Comparison of ENCODE assay signal across 27 mouse cellular contexts in the genomic region with DNA sequence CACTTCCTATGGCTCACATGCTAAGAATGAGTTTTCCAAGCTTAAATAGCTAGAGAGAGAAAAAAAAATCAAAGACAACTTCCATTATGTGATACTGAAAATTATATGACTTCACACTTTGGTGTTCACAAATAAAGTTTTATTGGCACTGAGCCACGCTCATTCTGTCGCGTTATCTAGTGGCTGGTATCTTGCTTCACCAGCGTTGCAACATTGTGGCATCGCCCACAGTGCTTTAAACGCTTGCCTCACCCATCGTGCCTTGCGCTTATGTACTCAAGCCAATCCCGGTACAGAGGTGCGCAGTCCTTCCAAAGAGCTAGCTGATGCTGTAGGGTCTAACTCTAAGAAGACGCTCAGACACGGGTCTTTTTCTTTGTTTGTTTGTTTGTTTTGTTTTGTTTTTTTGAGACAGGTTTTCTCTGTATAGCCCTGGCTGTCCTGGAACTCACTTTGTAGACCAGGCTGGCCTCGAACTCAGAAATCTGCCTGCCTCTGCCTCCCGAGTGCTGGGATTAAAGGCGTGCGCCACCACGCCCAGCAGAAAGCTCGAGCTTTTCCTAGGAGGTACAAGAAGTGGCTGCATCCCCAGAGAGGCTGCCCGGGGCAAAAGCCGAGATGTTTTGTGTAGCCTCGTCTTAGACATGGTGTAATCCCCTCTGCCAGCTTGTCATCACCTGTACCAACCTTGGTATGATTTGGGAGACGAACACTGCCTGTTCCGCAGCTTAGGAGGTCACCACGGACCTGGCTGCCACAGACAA. TPM values are rescaled to one million over a fixed set of nuclear protein-coding genes. Genes with fewer than 3 reads are reported as not detected.
DNase-seq lines count a peak whose midpoint lies in the region; ATAC-seq and TF ChIP-seq lines count a peak whose summit lies in the region.
"Had no signal": no experiment of that assay in that cellular context is flagged by ENCODE, and none has a peak within 500 bp of the region (broad histone marks: within the 10 kb centered on the region; RNA-seq: fewer than 3 reads in every experiment).

No protein-coding gene starts in this region.

- no peaks in the 10 kb centered on the region for H3K9me3 ChIP-seq in liver, embryonic 11.5 days (ENCODE audit: control insufficient read depth, low read length)
- no peaks in the 10 kb centered on the region for H3K9me3 ChIP-seq in liver, postnatal 0 days (ENCODE audit: low read length)
- no peaks in the 10 kb centered on the region for H3K9me3 ChIP-seq in neural tube, embryonic 15.5 days (replicated peaks)
- H3K9me3 ChIP-seq in forebrain, embryonic 10.5 days, result no peaks in the 10 kb centered on the region
- H3K9me3 ChIP-seq: hindbrain, embryonic 10.5 days; kidney, embryonic 15.5 days; limb, embryonic 12.5 days; lung, embryonic 15.5 days; midbrain, embryonic 10.5 days had no signal

- H3K9ac ChIP-seq in liver, embryonic 11.5 days (ENCODE audit: low read depth, low read length), result no peak overlapping the region
- H3K9ac ChIP-seq in liver, postnatal 0 days (replicated peaks), result no peak overlapping the region
- no peak overlapping the region for H3K9ac ChIP-seq in neural tube, embryonic 15.5 days (replicated peaks)
- H3K9ac ChIP-seq: kidney, embryonic 15.5 days; limb, embryonic 12.5 days; liver, embryonic 14.5 days; lung, embryonic 15.5 days had no signal

- WGBS in liver, embryonic 11.5 days, result 83% methylated on average over 24 of the region's 24 CpGs
- 68% methylated on average over 24 of the region's 24 CpGs for WGBS in liver, postnatal 0 days (ENCODE audit: insufficient replicate concordance)
- WGBS in neural tube, embryonic 15.5 days, result 92% methylated on average over 24 of the region's 24 CpGs
- WGBS in forebrain, embryonic 10.5 days, result 87% methylated on average over 24 of the region's 24 CpGs

- peak; percentile 11; the same call in 1 of the 2 replicates for TF ChIP-seq EP300 in liver, postnatal 0 days (IDR thresholded peaks at IDR 0.05; ENCODE audit: low read depth)

- H3K4me3 ChIP-seq in liver, embryonic 11.5 days (ENCODE audit: low read depth, low read length), result no peak overlapping the region
- no peak overlapping the region for H3K4me3 ChIP-seq in liver, postnatal 0 days (ENCODE audit: low read depth, low read length)
- H3K4me3 ChIP-seq in testis, adult 2 months (ENCODE audit: control insufficient read depth, low read depth, low read length), result no peak overlapping the region
- no peak overlapping the region for H3K4me3 ChIP-seq in neural tube, embryonic 15.5 days (replicated peaks)
- H3K4me3 ChIP-seq in forebrain, embryonic 10.5 days, result no peak overlapping the region
- H3K4me3 ChIP-seq: hindbrain, embryonic 10.5 days; kidney, embryonic 15.5 days; limb, embryonic 12.5 days; lung, embryonic 15.5 days; midbrain, embryonic 10.5 days had no signal

- no peak for TF ChIP-seq CTCF in liver, postnatal 0 days (IDR thresholded peaks at IDR 0.05; ENCODE audit: low read depth)
- no peak for TF ChIP-seq CTCF in testis, adult 2 months (IDR thresholded peaks at IDR 0.05; ENCODE audit: control insufficient read depth, insufficient read depth, insufficient replicate concordance, low read depth, low read length)

- no peaks in the 10 kb centered on the region for H3K27me3 ChIP-seq in liver, embryonic 11.5 days (replicated peaks; ENCODE audit: control insufficient read depth, insufficient read depth, low read length)
- H3K27me3 ChIP-seq in liver, postnatal 0 days (ENCODE audit: insufficient read depth, low read length), result no peaks in the 10 kb centered on the region
- no peaks in the 10 kb centered on the region for H3K27me3 ChIP-seq in testis, adult 2 months (ENCODE audit: control insufficient read depth, insufficient read depth, low read length)
- no peaks in the 10 kb centered on the region for H3K27me3 ChIP-seq in neural tube, embryonic 15.5 days (replicated peaks)
- H3K27me3 ChIP-seq in forebrain, embryonic 10.5 days (ENCODE audit: poor library complexity, severe bottlenecking), result no peaks in the 10 kb centered on the region
- H3K27me3 ChIP-seq: kidney, embryonic 15.5 days; limb, embryonic 12.5 days; lung, embryonic 15.5 days had no signal

- no peaks in the 10 kb centered on the region for H3K36me3 ChIP-seq in liver, embryonic 11.5 days (ENCODE audit: control insufficient read depth, insufficient read depth, low read length)
- H3K36me3 ChIP-seq in liver, postnatal 0 days (replicated peaks; ENCODE audit: insufficient read depth, low read length), result no peaks in the 10 kb centered on the region
- H3K36me3 ChIP-seq in testis, adult 2 months (ENCODE audit: control insufficient read depth, insufficient read depth, low read length), result no peaks in the 10 kb centered on the region
- no peaks in the 10 kb centered on the region for H3K36me3 ChIP-seq in neural tube, embryonic 15.5 days
- no peaks in the 10 kb centered on the region for H3K36me3 ChIP-seq in forebrain, embryonic 10.5 days (replicated peaks)
- H3K36me3 ChIP-seq: hindbrain, embryonic 10.5 days; kidney, embryonic 15.5 days; limb, embryonic 12.5 days; lung, embryonic 15.5 days; midbrain, embryonic 10.5 days had no signal

- H3K27ac ChIP-seq in liver, embryonic 11.5 days (ENCODE audit: low read depth, low read length), result no peak overlapping the region
- no peak overlapping the region for H3K27ac ChIP-seq in liver, postnatal 0 days (ENCODE audit: low read depth)
- H3K27ac ChIP-seq in testis, adult 2 months (ENCODE audit: control insufficient read depth, insufficient read depth, low read depth, low read length), result no peak overlapping the region
- H3K27ac ChIP-seq in neural tube, embryonic 15.5 days (replicated peaks), result no peak overlapping the region
- no peak overlapping the region for H3K27ac ChIP-seq in forebrain, embryonic 10.5 days
- H3K27ac ChIP-seq: hindbrain, embryonic 10.5 days; kidney, embryonic 15.5 days; limb, embryonic 12.5 days; liver, embryonic 14.5 days; lung, embryonic 15.5 days; midbrain, embryonic 10.5 days had no signal

- peak; percentile 30 for DNase-seq in liver
- DNase-seq in liver, embryonic 11.5 days (ENCODE audit: low spot score), result no peak
- peak; percentile 43 for DNase-seq in R1 (ENCODE audit: low read depth, low spot score)
- no peak for DNase-seq in liver, postnatal 0 days
- DNase-seq in heart, adult 11 months, result no peak
- DNase-seq in forebrain, embryonic 10.5 days (ENCODE audit: extremely low spot score, low spot score), result no peak
- DNase-seq: adrenal gland, postnatal 10 days; cerebellum, adult 11-12 months; cerebellum, postnatal 10 days; gastrocnemius, postnatal 25 days; heart, postnatal 14 days; kidney, adult 18-20 months; kidney, postnatal 25 days; right cerebral cortex, adult 18-20 months; spleen, adult 18-20 months; thymus, postnatal 14 days had no signal

- no peak overlapping the region for H3K4me2 ChIP-seq in liver, embryonic 11.5 days
- H3K4me2 ChIP-seq in liver, postnatal 0 days (ENCODE audit: low read depth, low read length), result no peak overlapping the region
- H3K4me2 ChIP-seq in neural tube, embryonic 15.5 days, result no peak overlapping the region
- H3K4me2 ChIP-seq: kidney, embryonic 15.5 days; limb, embryonic 12.5 days; lung, embryonic 15.5 days had no signal

- peak; percentile 47; the same call in 1 of the 2 replicates for TF ChIP-seq POLR2A in testis, adult 2 months (IDR thresholded peaks at IDR 0.05; ENCODE audit: control insufficient read depth, low read depth, low read length)

- H3K4me1 ChIP-seq in liver, embryonic 11.5 days (replicated peaks; ENCODE audit: control insufficient read depth, insufficient read depth, low read length), result peaks cover 7% of the 10 kb centered on the region
- H3K4me1 ChIP-seq in liver, postnatal 0 days (ENCODE audit: insufficient read depth), result peaks cover 3% of the 10 kb centered on the region; the same call in 1 of the 2 replicates
- peaks cover 8% of the 10 kb centered on the region for H3K4me1 ChIP-seq in testis, adult 2 months (ENCODE audit: control insufficient read depth, insufficient read depth, low read length)
- H3K4me1 ChIP-seq in neural tube, embryonic 15.5 days, result peaks cover 6% of the 10 kb centered on the region; the same call in 1 of the 2 replicates
- H3K4me1 ChIP-seq in forebrain, embryonic 10.5 days, result peaks cover 8% of the 10 kb centered on the region

- ATAC-seq in liver, embryonic 11.5 days (replicated peaks; ENCODE audit: low FRiP score), result no peak
- ATAC-seq in liver, postnatal 0 days, result peak; percentile 56
- no peak for ATAC-seq in neural tube, embryonic 15.5 days (ENCODE audit: low FRiP score)
- ATAC-seq: forebrain, embryonic 14.5 days; hindbrain, embryonic 16.5 days; midbrain, embryonic 16.5 days had no signal

RNA-seq across cellular contexts. Expression of gene Lgals7, which starts 7.4 kb away (rescaled TPM):
- polyA plus RNA-seq in liver, embryonic 11.5 days (2014; fragmentation: Nextera tagmentation; extraction: Ambion mirVana), result not detected in 2 replicates
- 0.14 and 0.34 TPM in 2 replicates for polyA plus RNA-seq in liver, postnatal 0 days (2015; fragmentation: Nextera tagmentation; extraction: Ambion mirVana)
- polyA plus RNA-seq in testis, adult 2 months (2012; rRNA removed), result 1.4 and 1.7 TPM in 2 replicates
- polyA plus RNA-seq in neural tube, embryonic 15.5 days (2015; fragmentation: Nextera tagmentation; extraction: Ambion mirVana), result 3.3 and 4.8 TPM in 2 replicates
- polyA plus RNA-seq in forebrain, embryonic 10.5 days (2016; fragmentation: Nextera tagmentation; extraction: Ambion mirVana), result 0.26 and 0.42 TPM in 2 replicates

RNA-seq across cellular contexts. Expression of gene Capn12, which starts 10.1 kb away (rescaled TPM):
- 0.21 and 0.37 TPM in 2 replicates for polyA plus RNA-seq in liver, embryonic 11.5 days (2014; fragmentation: Nextera tagmentation; extraction: Ambion mirVana)
- polyA plus RNA-seq in liver, postnatal 0 days (2015; fragmentation: Nextera tagmentation; extraction: Ambion mirVana), result 0.09 and 0.23 TPM in 2 replicates
- polyA plus RNA-seq in testis, adult 2 months (2012; rRNA removed), result 0.14 and 0.17 TPM in 2 replicates
- 0.35 and 0.60 TPM in 2 replicates for polyA plus RNA-seq in neural tube, embryonic 15.5 days (2015; fragmentation: Nextera tagmentation; extraction: Ambion mirVana)
- 0.21 and 0.43 TPM in 2 replicates for polyA plus RNA-seq in forebrain, embryonic 10.5 days (2016; fragmentation: Nextera tagmentation; extraction: Ambion mirVana)
- polyA plus RNA-seq: hindbrain, embryonic 10.5 days had no signal

RNA-seq across cellular contexts. Expression of gene Lgals4, which starts 37.4 kb away (rescaled TPM):
- 2.9 and 5.1 TPM in 2 replicates for polyA plus RNA-seq in liver, embryonic 11.5 days (2014; fragmentation: Nextera tagmentation; extraction: Ambion mirVana)
- polyA plus RNA-seq in liver, postnatal 0 days (2015; fragmentation: Nextera tagmentation; extraction: Ambion mirVana), result 19.5 and 21.3 TPM in 2 replicates
- 13.8 and 17.5 TPM in 2 replicates for polyA plus RNA-seq in testis, adult 2 months (2012; rRNA removed)
- 5.4 and 85.2 TPM in 2 replicates for polyA plus RNA-seq in neural tube, embryonic 15.5 days (2015; fragmentation: Nextera tagmentation; extraction: Ambion mirVana)
- polyA plus RNA-seq in forebrain, embryonic 10.5 days (2016; fragmentation: Nextera tagmentation; extraction: Ambion mirVana), result 2.9 and 3.1 TPM in 2 replicates

RNA-seq across cellular contexts. Expression of gene Ech1, which starts 46.1 kb away (rescaled TPM):
- 107 TPM in 2 replicates for polyA plus RNA-seq in liver, embryonic 11.5 days (2014; fragmentation: Nextera tagmentation; extraction: Ambion mirVana)
- 534 and 566 TPM in 2 replicates for polyA plus RNA-seq in liver, postnatal 0 days (2015; fragmentation: Nextera tagmentation; extraction: Ambion mirVana)
- 124 and 147 TPM in 2 replicates for polyA plus RNA-seq in testis, adult 2 months (2012; rRNA removed)
- polyA plus RNA-seq in neural tube, embryonic 15.5 days (2015; fragmentation: Nextera tagmentation; extraction: Ambion mirVana), result 91.4 and 114 TPM in 2 replicates
- polyA plus RNA-seq in forebrain, embryonic 10.5 days (2016; fragmentation: Nextera tagmentation; extraction: Ambion mirVana), result 68.5 and 72.0 TPM in 2 replicates

Comparison
In these comparisons a context has a peak if more than half of its experiments do, and no peak if none do; other contexts are left out.
1. DNase-seq: peak in liver (single experiment) and R1 (single experiment); none in liver, embryonic 11.5 days (single experiment), liver, postnatal 0 days (single experiment), heart, adult 11 months (single experiment) and forebrain, embryonic 10.5 days (single experiment).